Mouse (Mus musculus): ENCODE data around the gene Pde12. TPM values are rescaled to one million over a fixed set of nuclear protein-coding genes. Genes with fewer than 3 reads are reported as not detected.
"Not testable (repeated sequence)": the region's sequence is repeated elsewhere in the genome, so short reads cannot be mapped to it uniquely, and the experiment has no call there.

Gene Pde12
- total and polyA plus RNA-seq, 2 experiments from 2014 or later = 4.9 to 9.4 TPM

GRCm38 (mm10) chr14:26690727-26691126 is 21.0 kb upstream of the Pde12 start:
- no peaks in the 10 kb centered on the region for H3K36me3 ChIP-seq (replicated peaks; ENCODE audit: control insufficient read depth, insufficient read depth, low read length)
- H3K27me3 ChIP-seq (ENCODE audit: control insufficient read depth, insufficient read depth, low read length) = no peaks in the 10 kb centered on the region
- H3K27ac ChIP-seq (ENCODE audit: low read depth) = peak overlapping the region; percentile 54
- no peaks in the 10 kb centered on the region for H3K4me1 ChIP-seq (ENCODE audit: control insufficient read depth, insufficient read depth)
- H3K4me2 ChIP-seq (ENCODE audit: low read depth, low read length) = no peak overlapping the region
- WGBS = 24% methylated on average over 2 of the region's 2 CpGs
- H3K4me3 ChIP-seq (ENCODE audit: low read depth, low read length) = no peak overlapping the region
- H3K9me3 ChIP-seq (replicated peaks; ENCODE audit: control insufficient read depth, low read length) = no peaks in the 10 kb centered on the region
- TF ChIP-seq EP300 (IDR thresholded peaks at IDR 0.05; ENCODE audit: low read depth) (no peak), CTCF (IDR thresholded peaks at IDR 0.05; ENCODE audit: low read depth) (no peak)
- DNase-seq (ENCODE audit: low spot score) (peak; percentile 22), ATAC-seq (ENCODE audit: insufficient read depth, low read depth) (peak; percentile 78)
- H3K9ac ChIP-seq (replicated peaks; ENCODE audit: low read depth, low read length) = no peak overlapping the region

GRCm38 (mm10) chr14:26675791-26676190 is 6.1 kb upstream of the Pde12 start:
- TF ChIP-seq EP300 (IDR thresholded peaks at IDR 0.05; ENCODE audit: low read depth) (no peak), CTCF (IDR thresholded peaks at IDR 0.05; ENCODE audit: low read depth) (no peak)
- Histone ChIP-seq H3K27ac (ENCODE audit: low read depth) (no peak overlapping the region), H3K9me3 (replicated peaks; ENCODE audit: control insufficient read depth, low read length) (no peaks in the 10 kb centered on the region), H3K4me1 (ENCODE audit: control insufficient read depth, insufficient read depth) (no peaks in the 10 kb centered on the region), H3K36me3 (replicated peaks; ENCODE audit: control insufficient read depth, insufficient read depth, low read length) (no peaks in the 10 kb centered on the region), H3K4me3 (ENCODE audit: low read depth, low read length) (no peak overlapping the region), H3K4me2 (ENCODE audit: low read depth, low read length) (peak overlapping the region; percentile 42), H3K27me3 (ENCODE audit: control insufficient read depth, insufficient read depth, low read length) (no peaks in the 10 kb centered on the region), H3K9ac (replicated peaks; ENCODE audit: low read depth, low read length) (no peak overlapping the region)
- ATAC-seq (ENCODE audit: insufficient read depth, low read depth) = no peak
- WGBS = 66% methylated on average over 5 of the region's 5 CpGs
- DNase-seq (ENCODE audit: low spot score) = no peak

- TF ChIP-seq EP300 (IDR thresholded peaks at IDR 0.05; ENCODE audit: low read depth) (no peak), CTCF (IDR thresholded peaks at IDR 0.05; ENCODE audit: low read depth) (peak; percentile 32)
- no peak overlapping the region for H3K4me3 ChIP-seq (ENCODE audit: low read depth, low read length)
- no peaks in the 10 kb centered on the region for H3K9me3 ChIP-seq (replicated peaks; ENCODE audit: control insufficient read depth, low read length)
- no peaks in the 10 kb centered on the region for H3K36me3 ChIP-seq (replicated peaks; ENCODE audit: control insufficient read depth, insufficient read depth, low read length)
- H3K4me2 ChIP-seq (ENCODE audit: low read depth, low read length) = peak overlapping the region; percentile 42
- ATAC-seq (ENCODE audit: insufficient read depth, low read depth) (peak; percentile 64; the same call in 1 of the 2 replicates), DNase-seq (ENCODE audit: low spot score) (peak; percentile 36)
- no peak overlapping the region for H3K27ac ChIP-seq (ENCODE audit: low read depth)
- H3K9ac ChIP-seq (replicated peaks; ENCODE audit: low read depth, low read length) = no peak overlapping the region
- WGBS = 13% methylated on average over 12 of the region's 12 CpGs
- no peaks in the 10 kb centered on the region for H3K27me3 ChIP-seq (ENCODE audit: control insufficient read depth, insufficient read depth, low read length)
- peaks cover 4% of the 10 kb centered on the region; the same call in 1 of the 2 replicates for H3K4me1 ChIP-seq (ENCODE audit: control insufficient read depth, insufficient read depth)
Measured at GRCm38 (mm10) chr14:26675371-26675770, 5.7 kb upstream of the Pde12 start.

DNA sequence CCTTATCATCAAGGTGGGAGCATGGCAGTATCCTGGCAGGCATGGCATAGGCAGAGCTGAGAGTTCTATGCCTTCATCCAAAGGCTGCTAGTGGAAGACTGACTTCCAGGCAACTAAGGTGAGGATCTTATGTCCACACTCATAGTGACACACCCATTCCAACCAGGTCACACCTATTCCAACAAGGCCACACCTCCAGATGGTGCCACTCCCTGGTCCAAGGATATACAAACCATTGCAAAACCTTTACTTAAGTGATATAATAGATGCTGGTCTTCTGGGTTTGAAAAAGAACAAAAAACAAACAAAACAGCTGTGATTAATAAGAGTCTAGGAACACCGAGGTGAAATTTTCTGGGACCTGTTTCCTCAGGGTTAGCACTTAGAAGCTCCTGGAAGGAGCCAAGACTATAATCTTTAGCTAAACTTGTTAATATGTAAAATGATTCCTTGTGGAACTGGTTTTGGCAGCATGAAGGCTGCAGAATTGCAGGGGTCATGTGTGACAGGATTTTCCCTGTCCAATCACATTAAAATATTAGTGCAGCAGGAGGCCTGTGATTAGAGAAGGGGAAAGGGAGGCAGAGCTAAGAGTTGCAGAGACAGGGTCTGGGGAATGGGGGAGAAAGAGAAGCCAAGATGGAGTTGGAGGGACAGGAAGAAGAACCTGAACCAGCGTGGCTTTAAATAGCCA is 4.9 kb upstream of the Pde12 start:
- H3K4me3 ChIP-seq (ENCODE audit: low read depth, low read length); H3K36me3 ChIP-seq (replicated peaks; ENCODE audit: control insufficient read depth, insufficient read depth, low read length); H3K4me2 ChIP-seq (ENCODE audit: low read depth, low read length); H3K9ac ChIP-seq (replicated peaks; ENCODE audit: low read depth, low read length); ATAC-seq (ENCODE audit: insufficient read depth, low read depth); H3K27me3 ChIP-seq (ENCODE audit: control insufficient read depth, insufficient read depth, low read length); H3K27ac ChIP-seq (ENCODE audit: low read depth); H3K9me3 ChIP-seq (replicated peaks; ENCODE audit: control insufficient read depth, low read length); DNase-seq (ENCODE audit: low spot score); H3K4me1 ChIP-seq (ENCODE audit: control insufficient read depth, insufficient read depth): not testable (repeated sequence)
- 81% methylated on average over 2 of the region's 2 CpGs for WGBS

GRCm38 (mm10) chr14:26671870-26672615 is 2.4 kb upstream of the Pde12 start:
- H3K9me3 ChIP-seq (replicated peaks; ENCODE audit: control insufficient read depth, low read length); DNase-seq (ENCODE audit: low spot score); H3K4me2 ChIP-seq (ENCODE audit: low read depth, low read length); H3K27ac ChIP-seq (ENCODE audit: low read depth); H3K9ac ChIP-seq (replicated peaks; ENCODE audit: low read depth, low read length); H3K4me3 ChIP-seq (ENCODE audit: low read depth, low read length); H3K27me3 ChIP-seq (ENCODE audit: control insufficient read depth, insufficient read depth, low read length); H3K36me3 ChIP-seq (replicated peaks; ENCODE audit: control insufficient read depth, insufficient read depth, low read length); ATAC-seq (ENCODE audit: insufficient read depth, low read depth): not testable (repeated sequence)
- peaks cover 16% of the 10 kb centered on the region; the same call in 1 of the 2 replicates for H3K4me1 ChIP-seq (ENCODE audit: control insufficient read depth, insufficient read depth)
- WGBS = 60% methylated on average over 17 of the region's 17 CpGs

Measured in heart, postnatal 0 days (tissue).